Mouse (Mus musculus) cortical plate, adult 2 months (tissue): Measurements from ENCODE around the gene Ptprcap.
"Not testable (repeated sequence)": the region's sequence is repeated elsewhere in the genome, so short reads cannot be mapped to it uniquely, and the experiment has no call there.

ENCODE experiments used
- CTCF ChIP-seq: fragments of 200-500 bp; IDR thresholded peaks from 2 replicates; pipeline ENCODE4 v1.5.1; 2011; ENCODE audit warnings: mild to moderate bottlenecking, control low read depth, low read length; ENCODE audit not compliant: insufficient read depth; ENCODE audit errors: extremely low read depth
- POLR2A ChIP-seq: fragments of 200-500 bp; IDR thresholded peaks from 2 replicates; pipeline ENCODE4 v1.6.1; 2011; ENCODE audit warnings: mild to moderate bottlenecking, low read length, control low read depth; ENCODE audit not compliant: insufficient read depth; ENCODE audit errors: extremely low read depth

- TF ChIP-seq POLR2A, CTCF: not testable (repeated sequence)
Measured at GRCm38 (mm10) chr19:4125268-4125667, 28.1 kb upstream of the Ptprcap start.
